Mouse (Mus musculus): ENCODE measurements around the gene Lgals3bp.
"Not testable (repeated sequence)": the region's sequence is repeated elsewhere in the genome, so short reads cannot be mapped to it uniquely, and the experiment has no call there.

Lgals3bp gene

GRCm38 (mm10) chr11:118401195-118401594 is 697 bp downstream of the Lgals3bp start:
- no peak for DNase-seq (ENCODE audit: extremely low spot score, low spot score)

GRCm38 (mm10) chr11:118400566-118400936 is 1.3 kb downstream of the Lgals3bp start:
- DNase-seq (ENCODE audit: extremely low spot score, low spot score): peak; percentile 17

GRCm38 (mm10) chr11:118399891-118400565 is 1.9 kb downstream of the Lgals3bp start:
- DNase-seq (ENCODE audit: extremely low spot score, low spot score): no peak

- DNase-seq (ENCODE audit: extremely low spot score, low spot score): no peak
Observed at GRCm38 (mm10) chr11:118397806-118398530, 3.9 kb downstream of the Lgals3bp start.

- DNase-seq (ENCODE audit: extremely low spot score, low spot score): no peak
Observed at GRCm38 (mm10) chr11:118394538-118394937, 7.4 kb downstream of the Lgals3bp start.

- no peak for DNase-seq (ENCODE audit: extremely low spot score, low spot score)
Observed at GRCm38 (mm10) chr11:118393991-118394390, 7.9 kb downstream of the Lgals3bp start.

GRCm38 (mm10) chr11:118387816-118388215 is 14.1 kb downstream of the Lgals3bp start:
- DNase-seq (ENCODE audit: extremely low spot score, low spot score): not testable (repeated sequence)

- DNase-seq (ENCODE audit: extremely low spot score, low spot score): peak; percentile 80
Observed at GRCm38 (mm10) chr11:118379251-118380009, 22.5 kb downstream of the Lgals3bp start.

GRCm38 (mm10) chr11:118378656-118379055 is 23.2 kb downstream of the Lgals3bp start:
- DNase-seq (ENCODE audit: extremely low spot score, low spot score): no peak

GRCm38 (mm10) chr11:118376323-118376722 is 25.6 kb downstream of the Lgals3bp start:
- DNase-seq (ENCODE audit: extremely low spot score, low spot score): not testable (repeated sequence)

- no peak for DNase-seq (ENCODE audit: extremely low spot score, low spot score)
Observed at GRCm38 (mm10) chr11:118375881-118376280, 26.0 kb downstream of the Lgals3bp start.

- no peak for DNase-seq (ENCODE audit: extremely low spot score, low spot score)
Observed at GRCm38 (mm10) chr11:118375461-118375860, 26.4 kb downstream of the Lgals3bp start.

- no peak for DNase-seq (ENCODE audit: extremely low spot score, low spot score)
Observed at GRCm38 (mm10) chr11:118375006-118375405, 26.9 kb downstream of the Lgals3bp start.

GRCm38 (mm10) chr11:118374506-118374905 is 27.4 kb downstream of the Lgals3bp start:
- no peak for DNase-seq (ENCODE audit: extremely low spot score, low spot score)

GRCm38 (mm10) chr11:118372641-118373040 is 29.3 kb downstream of the Lgals3bp start:
- no peak for DNase-seq (ENCODE audit: extremely low spot score, low spot score)

GRCm38 (mm10) chr11:118371876-118372275 is 30.0 kb downstream of the Lgals3bp start:
- DNase-seq (ENCODE audit: extremely low spot score, low spot score): no peak

- no peak for DNase-seq (ENCODE audit: extremely low spot score, low spot score)
Observed at GRCm38 (mm10) chr11:118369657-118370056, 32.2 kb downstream of the Lgals3bp start.

GRCm38 (mm10) chr11:118369251-118369650 is 32.6 kb downstream of the Lgals3bp start:
- no peak for DNase-seq (ENCODE audit: extremely low spot score, low spot score)

GRCm38 (mm10) chr11:118368330-118368729 is 33.6 kb downstream of the Lgals3bp start:
- peak; percentile 38 for DNase-seq (ENCODE audit: extremely low spot score, low spot score)

- no peak for DNase-seq (ENCODE audit: extremely low spot score, low spot score)
Observed at GRCm38 (mm10) chr11:118366559-118366958, 35.3 kb downstream of the Lgals3bp start.

- no peak for DNase-seq (ENCODE audit: extremely low spot score, low spot score)
Observed at GRCm38 (mm10) chr11:118366108-118366507, 35.8 kb downstream of the Lgals3bp start.

- peak; percentile 57 for DNase-seq (ENCODE audit: extremely low spot score, low spot score)
Observed at GRCm38 (mm10) chr11:118365171-118365570, 36.7 kb downstream of the Lgals3bp start.

Measured in neural tube, embryonic 10.5 days (tissue).